Mouse (Mus musculus) spleen, postnatal 14 days (tissue): ENCODE results near the gene Ntf5.
"Not testable (repeated sequence)": the region's sequence is repeated elsewhere in the genome, so short reads cannot be mapped to it uniquely, and the experiment has no call there.

ENCODE experiments used
- DNase-seq, 2 experiments: peaks; one replicate each; pipeline ENCODE4 v3.0.0; 2021 to 2022; ENCODE audit warnings: low spot score in 2 of 2

Gene Ntf5

GRCm38 (mm10) chr7:45413113-45413863, at the start of gene Ntf5:
Gene Ntf5, plus strand, starts transcription at chr7:45413695.
- DNase-seq, result no peak

GRCm38 (mm10) chr7:45363983-45364382, 49.5 kb upstream of the Ntf5 start:
- no peak for DNase-seq

GRCm38 (mm10) chr7:45365742-45366651, 47.5 kb upstream of the Ntf5 start:
- no peak for DNase-seq

- DNase-seq, result no peak
Measured at GRCm38 (mm10) chr7:45366652-45367019, 46.9 kb upstream of the Ntf5 start, which contains the start of gene Ppfia3. Gene Ppfia3, minus strand, starts transcription at chr7:45367019.

- peak; percentile 96 to 97 for DNase-seq
Measured at GRCm38 (mm10) chr7:45367020-45367880, 46.2 kb upstream of the Ntf5 start.

DNA sequence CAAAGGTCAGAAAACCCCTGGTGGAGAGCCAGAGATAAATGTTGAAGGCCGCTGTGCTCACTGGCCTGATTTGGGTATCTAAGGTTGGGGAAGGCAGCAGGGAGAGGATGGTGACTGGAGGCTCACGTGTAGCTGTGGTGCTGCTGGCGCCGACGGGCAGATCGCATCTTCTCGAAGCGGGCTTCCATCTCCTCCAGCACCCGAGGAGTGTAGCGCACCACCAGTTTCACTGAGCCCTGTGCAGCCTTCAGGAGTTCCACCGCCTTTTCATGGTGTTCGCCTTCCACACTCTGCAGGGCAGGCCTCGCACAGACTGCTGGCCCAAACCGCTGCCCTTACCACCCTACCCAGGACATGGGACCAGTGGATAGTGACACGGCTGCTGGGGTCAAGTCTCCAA, 45.3 kb upstream of the Ntf5 start:
- DNase-seq, result no peak

DNA sequence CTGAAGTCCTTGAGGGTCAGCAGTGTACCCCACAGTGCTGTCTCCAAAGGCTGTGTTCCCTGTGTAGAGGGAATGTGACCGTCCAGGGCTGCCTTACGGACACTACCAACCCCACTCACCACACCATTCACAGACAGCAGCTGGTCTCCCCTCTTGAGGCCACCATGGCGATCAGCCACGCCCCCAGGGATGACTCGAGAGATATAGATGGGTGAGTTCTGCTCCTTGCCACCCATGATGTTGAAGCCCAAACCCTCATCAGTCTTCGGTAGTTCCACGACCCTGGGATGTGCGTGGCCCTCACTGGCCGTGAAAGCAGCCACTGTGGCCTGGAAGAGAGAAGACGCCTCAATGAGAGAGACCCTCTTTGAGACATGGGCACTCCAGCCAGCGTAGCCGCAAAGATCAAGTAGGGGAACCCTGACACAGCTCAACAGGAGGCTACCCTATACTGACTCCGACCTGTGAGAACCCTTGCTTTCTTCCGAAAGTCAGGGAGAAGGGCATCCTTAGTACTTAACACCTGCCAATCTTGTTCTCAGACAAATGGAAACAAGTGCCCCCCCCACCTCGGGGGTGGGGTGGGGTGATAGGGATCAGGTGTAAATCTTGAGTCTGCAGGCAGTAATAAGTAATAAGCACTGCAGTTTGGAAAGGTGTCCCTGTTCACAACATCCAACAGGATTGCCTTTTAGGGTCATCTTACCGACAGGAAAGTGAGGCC, 44.3 kb upstream of the Ntf5 start:
- no peak for DNase-seq

DNA sequence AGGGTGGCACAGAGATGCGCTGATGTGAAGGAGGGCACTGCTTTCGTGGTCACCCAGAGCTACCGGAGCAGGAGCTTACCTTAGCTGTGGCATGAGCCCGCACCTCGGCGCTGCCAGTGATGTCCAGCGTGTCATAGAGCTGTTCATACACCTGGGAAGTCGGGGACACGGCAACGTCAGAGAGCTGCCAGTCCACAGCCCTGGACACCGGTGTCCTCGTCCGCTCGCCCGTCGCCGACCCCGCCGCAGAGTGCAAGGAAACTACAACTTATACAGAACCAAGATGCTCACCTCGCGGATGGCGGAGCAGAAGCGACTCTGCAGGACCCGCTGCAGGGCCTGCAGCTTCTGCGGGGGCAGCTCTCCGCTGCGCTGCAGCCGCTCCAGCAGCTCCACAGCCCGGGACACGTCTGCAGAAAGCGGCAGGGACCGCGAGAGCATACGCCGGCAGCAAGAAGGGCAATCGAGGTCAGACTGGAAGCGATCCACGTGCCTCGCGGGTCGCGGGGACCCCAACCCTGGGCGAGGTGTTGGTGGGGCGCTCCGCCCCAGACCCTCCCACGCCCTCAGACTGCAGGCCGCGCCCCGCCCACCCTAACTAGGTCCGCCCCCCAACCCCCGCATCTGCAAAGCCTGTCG, 43.5 kb upstream of the Ntf5 start:
- peak in 1 of 2 experiments; percentile 6 for DNase-seq

DNA sequence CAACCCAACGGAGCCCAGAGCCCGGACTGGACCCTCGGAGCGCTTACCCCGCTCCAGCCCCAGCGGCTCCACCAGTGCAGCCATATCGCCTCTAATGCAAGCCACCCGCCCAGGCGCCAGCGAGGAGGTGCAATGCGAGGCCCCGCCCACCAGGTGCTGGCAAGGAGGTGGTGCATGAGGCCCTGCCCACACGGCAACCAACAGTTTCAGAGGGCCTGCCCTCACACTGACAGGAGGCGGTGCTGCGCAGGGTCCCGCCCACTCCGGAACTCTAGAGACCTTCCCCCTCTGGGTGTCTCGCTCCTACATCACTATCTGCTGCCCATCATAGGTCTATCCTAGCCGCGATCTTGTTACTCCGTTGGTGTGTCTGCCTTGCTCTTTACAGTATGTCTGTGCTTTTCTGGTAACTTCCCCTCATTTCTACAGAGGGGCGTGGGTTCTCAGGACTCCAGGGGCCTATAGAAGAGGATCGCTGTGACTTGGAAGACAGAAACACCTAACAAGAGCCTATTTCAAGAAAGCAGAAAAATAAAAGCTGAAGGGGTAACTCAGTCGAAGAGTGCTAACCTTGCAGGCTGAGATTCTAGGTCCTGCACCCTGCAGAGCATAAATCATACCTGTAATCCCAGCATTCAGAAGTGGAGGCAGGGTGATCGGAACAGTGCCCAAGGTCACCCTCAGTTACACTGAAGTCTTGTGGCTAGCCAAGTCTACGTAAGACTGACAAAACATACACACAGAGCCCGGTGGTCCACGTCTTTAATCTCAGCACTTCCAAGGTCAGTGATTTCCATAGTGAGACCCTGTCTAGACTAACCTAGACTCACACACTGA, 42.8 kb upstream of the Ntf5 start, which contains the start of gene Lin7b:
TSS of gene Lin7b (minus strand) at position 109 of the 837 bp plus-strand sequence.
- peak; percentile 81 to 84 for DNase-seq

DNA sequence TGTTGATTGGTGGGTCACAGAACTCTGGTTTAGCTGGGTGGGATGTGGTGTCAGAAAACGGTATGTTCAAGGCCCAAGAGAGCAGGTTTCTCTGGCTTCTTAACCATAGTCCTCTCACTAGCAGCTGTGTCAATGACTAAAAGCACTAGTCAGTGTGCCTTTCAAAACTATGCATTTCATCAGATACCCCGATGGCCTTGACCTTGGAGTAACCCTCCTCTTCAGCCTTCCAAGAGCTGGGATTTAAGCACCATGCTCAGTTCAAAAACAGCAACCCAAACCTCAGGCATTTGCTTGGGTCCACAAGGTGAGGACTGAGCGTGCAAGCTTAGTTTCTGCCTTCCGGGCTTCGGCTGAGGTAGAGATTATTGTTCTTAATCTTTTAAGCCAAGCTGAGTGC, 41.1 kb upstream of the Ntf5 start:
- no peak for DNase-seq

DNA sequence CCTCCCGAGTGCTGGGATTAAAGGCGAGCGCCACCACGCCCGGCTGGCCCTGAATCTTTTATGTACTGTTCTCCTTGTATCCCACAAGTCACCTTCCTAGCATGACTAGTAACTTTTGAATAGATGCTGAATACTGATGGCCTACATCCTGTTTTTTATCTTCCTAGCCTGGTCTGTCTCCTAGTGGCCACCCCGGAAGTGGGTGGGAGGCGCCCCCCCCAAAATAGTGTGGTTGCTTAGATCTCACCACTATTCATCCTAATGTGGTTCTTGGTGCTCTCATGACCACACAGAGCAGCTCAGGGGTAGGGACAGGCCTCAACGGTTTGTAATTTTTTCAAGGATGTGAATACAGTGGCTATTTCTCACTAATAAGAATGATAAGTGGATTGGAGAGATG, 38.9 kb upstream of the Ntf5 start:
- no peak for DNase-seq

GRCm38 (mm10) chr7:45376057-45376456, 37.4 kb upstream of the Ntf5 start:
- DNase-seq, result no peak

DNA sequence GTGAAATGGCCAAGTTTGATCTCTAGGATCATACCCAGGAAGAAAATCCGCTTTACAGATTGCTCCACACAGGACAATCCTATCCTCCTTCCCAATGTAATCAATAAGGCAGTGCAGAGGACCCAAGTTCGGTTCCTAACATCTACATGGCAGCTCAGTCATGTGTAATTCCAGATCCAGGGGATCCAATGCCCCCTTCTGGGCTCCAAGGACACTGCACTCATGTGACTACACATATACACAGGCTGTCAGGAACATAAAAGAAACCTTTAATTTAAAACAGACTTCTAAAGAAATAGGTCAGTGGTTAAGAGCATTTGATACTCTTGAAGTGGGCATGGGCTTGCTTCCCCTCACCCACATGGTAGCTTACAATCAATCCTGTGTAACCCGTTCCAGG, 27.4 kb upstream of the Ntf5 start:
- no peak for DNase-seq

DNA sequence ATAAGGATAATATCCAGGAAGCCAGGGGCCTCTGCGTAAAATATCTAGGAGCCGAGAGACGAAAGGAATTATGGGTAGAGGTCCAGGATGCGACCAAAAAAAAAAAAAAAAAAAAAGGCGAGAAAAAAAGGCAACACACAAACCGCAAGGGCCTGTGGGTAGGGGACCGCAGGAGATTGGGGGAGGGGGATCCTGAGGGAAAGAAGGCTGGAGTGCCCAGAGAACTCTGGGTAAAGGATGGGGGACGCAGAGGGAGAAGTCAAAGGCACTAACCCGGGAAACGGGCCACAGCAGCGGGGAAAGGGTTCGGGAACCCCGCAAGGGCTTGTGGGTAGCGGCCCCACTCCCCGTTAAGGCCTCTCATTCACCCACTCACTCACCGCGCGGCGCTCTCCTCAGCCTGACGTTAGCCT, 18.4 kb upstream of the Ntf5 start:
- no peak for DNase-seq

DNA sequence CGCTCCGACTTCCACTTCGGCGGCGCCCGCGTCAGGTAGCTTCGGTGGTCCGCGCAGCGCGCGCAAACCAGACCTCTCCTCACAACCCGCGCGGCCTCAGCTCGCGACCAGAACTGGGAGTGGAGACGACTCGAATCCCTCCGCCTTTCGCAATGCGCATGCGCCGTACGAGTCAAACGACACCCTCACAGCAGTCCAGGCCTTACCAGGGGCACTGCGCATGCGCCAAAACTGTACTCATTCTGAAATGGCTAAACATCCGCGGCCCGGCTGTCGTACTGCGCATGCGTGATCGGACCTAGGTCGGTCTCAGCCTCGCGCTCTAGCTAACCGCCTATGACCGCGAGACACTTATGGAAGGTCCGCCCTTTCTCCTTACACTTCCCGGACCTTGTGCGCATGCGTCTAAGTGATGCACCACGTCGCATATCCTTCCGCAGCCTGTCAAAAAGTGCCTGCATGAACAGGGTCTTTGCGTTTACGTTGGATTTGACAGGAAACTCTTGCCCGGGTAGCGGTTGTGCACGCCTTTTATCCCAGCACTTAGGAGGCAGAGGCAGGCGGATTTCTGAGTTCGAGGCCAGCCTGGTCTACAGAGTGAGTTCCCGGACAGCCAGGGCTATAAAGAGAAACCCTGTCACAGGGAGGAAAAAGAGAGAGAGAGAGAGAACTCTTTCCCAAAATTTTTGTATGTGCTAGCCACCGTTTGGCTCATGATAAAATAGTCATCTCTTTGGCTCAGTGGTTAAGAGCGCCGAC, 17.7 kb upstream of the Ntf5 start, which contains the start of gene Snrnp70:
TSS of gene Snrnp70 (minus strand) at position 165 of the 759 bp plus-strand sequence.
- DNase-seq, result peak; percentile 100

DNA sequence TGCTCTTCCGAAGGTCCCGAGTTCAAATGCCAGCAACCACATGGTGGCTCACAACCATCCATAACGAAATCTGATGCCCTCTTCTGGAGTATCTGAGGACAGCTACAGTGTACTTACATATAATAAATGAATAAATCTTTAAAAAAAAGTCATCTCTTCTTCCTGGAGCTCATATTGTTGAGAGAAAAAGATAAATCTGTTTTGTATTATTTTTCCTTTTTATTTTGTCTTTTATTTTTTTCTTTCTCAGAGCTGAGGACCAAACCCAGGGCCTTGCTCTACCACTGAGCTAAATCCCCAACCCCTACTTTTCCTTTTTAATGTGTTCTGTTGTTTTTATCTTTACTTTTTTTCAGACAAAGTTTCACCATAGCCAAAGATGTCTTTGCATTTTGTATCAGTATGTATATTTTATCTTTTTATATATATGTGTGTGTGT, 17.1 kb upstream of the Ntf5 start:
- DNase-seq, result not testable (repeated sequence)

- DNase-seq, result no peak
Measured at GRCm38 (mm10) chr7:45396787-45397186, 16.7 kb upstream of the Ntf5 start.

GRCm38 (mm10) chr7:45401521-45402085, 11.9 kb upstream of the Ntf5 start:
- no peak for DNase-seq
